Mouse (Mus musculus) limb, embryonic 11.5 days (tissue): ENCODE measurements around the gene Tmem117. TPM values are rescaled to one million over a fixed set of nuclear protein-coding genes. Genes with fewer than 3 reads are reported as not detected.

ENCODE experiments used
- ATAC-seq: fragments of 200-750 bp; cut with Nextera tagmentation; 2 replicates; pipeline ENCODE4 v1.8.0; 2017; ENCODE audit warnings: low read depth; ENCODE audit not compliant: insufficient number of reproducible peaks, low FRiP score, low TSS enrichment
- DNase-seq: peaks from one replicate; pipeline ENCODE4 v3.0.0-alpha.2; 2015; ENCODE audit warnings: low spot score
- H3K27ac ChIP-seq: fragments of 300-500 bp; sonication (generic); replicated peaks from 2 replicates; pipeline ENCODE4 v1.5.1; 2014; ENCODE audit warnings: low read depth, mild to moderate bottlenecking, low read length
- H3K27me3 ChIP-seq: fragments of 300-500 bp; sonication (generic); 2 replicates; pipeline ENCODE4 v1.6.1; 2014; ENCODE audit warnings: mild to moderate bottlenecking, low read length, mixed read lengths; ENCODE audit not compliant: control insufficient read depth, insufficient read depth
- H3K36me3 ChIP-seq: fragments of 300-500 bp; sonication (generic); 2 replicates; pipeline ENCODE4 v1.6.1; 2014; ENCODE audit warnings: mild to moderate bottlenecking, low read length, moderate library complexity, mixed read lengths; ENCODE audit not compliant: control insufficient read depth, insufficient read depth
- H3K4me1 ChIP-seq: fragments of 300-500 bp; sonication (generic); 2 replicates; pipeline ENCODE4 v1.6.1; 2014; ENCODE audit warnings: low read length, mixed read lengths; ENCODE audit not compliant: control insufficient read depth, insufficient read depth
- H3K4me2 ChIP-seq: fragments of 300-500 bp; sonication (generic); 2 replicates; pipeline ENCODE4 v1.6.1; 2014; ENCODE audit warnings: low read depth, mild to moderate bottlenecking, moderate library complexity; ENCODE audit not compliant: severe bottlenecking
- H3K4me3 ChIP-seq: fragments of 300-500 bp; sonication (generic); 2 replicates; pipeline ENCODE4 v1.5.1; 2014; ENCODE audit warnings: low read depth, low read length
- H3K9ac ChIP-seq: fragments of 300-500 bp; sonication (generic); 2 replicates; pipeline ENCODE4 v1.6.1; 2014; ENCODE audit warnings: mild to moderate bottlenecking, low read length
- H3K9me3 ChIP-seq: fragments of 300-500 bp; sonication (generic); 2 replicates; pipeline ENCODE4 v1.6.1; 2016; ENCODE audit warnings: low read length; ENCODE audit not compliant: control insufficient read depth
- WGBS: fragments of 180-500 bp; shearing (Covaris S2); extraction: QIAGEN DNeasy Blood & Tissue Kit; methylation state at CpG from one replicate; pipeline ENCODE4 v1.1.7; 2014; 5-methylcytosine and 5-hydroxymethylcytosine counted together
- polyA plus RNA-seq: library from polyadenylated mRNA; unstranded; fragments of >200 nt; fragmentation: Nextera tagmentation; extraction: Ambion mirVana; gene quantifications from 2 replicates; pipeline ENCODE4 v1.2.1, GENCODE M21; 2014

Gene Tmem117
- polyA plus RNA-seq, result 1.0 and 1.7 TPM in 2 replicates

GRCm38 (mm10) chr15:94628830-94629601 lies at the start of gene Tmem117:
TSS of gene Tmem117 (plus strand) at chr15:94629232.
- Histone ChIP-seq H3K36me3 (no peaks in the 10 kb centered on the region), H3K9me3 (no peaks in the 10 kb centered on the region), H3K27ac (no peak within 1 kb of the TSS), H3K4me3 (peak within 1 kb of the TSS; percentile 49), H3K4me2 (peak within 1 kb of the TSS; percentile 98), H3K4me1 (0 out of 2 replicates have a peak, but pooled peaks cover 2% of the 10 kb centered on the region), H3K9ac (peak within 1 kb of the TSS; percentile 77), H3K27me3 (peaks cover 14% of the 10 kb centered on the region; the same call in 1 of the 2 replicates)
- WGBS, result under 1% methylated on average over 52 of the region's 96 CpGs
- DNase-seq, result peak; percentile 58
- ATAC-seq, result peak; percentile 62

GRCm38 (mm10) chr15:94582000-94582593 lies 46.9 kb upstream of the Tmem117 start:
- Histone ChIP-seq H3K4me3 (no peak overlapping the region), H3K27ac (no peak overlapping the region), H3K27me3 (no peaks in the 10 kb centered on the region), H3K9me3 (no peaks in the 10 kb centered on the region), H3K36me3 (peaks cover 17% of the 10 kb centered on the region; the same call in 1 of the 2 replicates), H3K4me1 (no peaks in the 10 kb centered on the region), H3K9ac (no peak overlapping the region), H3K4me2 (no peak overlapping the region)
- 58% methylated on average over 7 of the region's 7 CpGs for WGBS
- ATAC-seq (no peak), DNase-seq (no peak)

GRCm38 (mm10) chr15:94583153-94583552 lies 45.9 kb upstream of the Tmem117 start:
- DNase-seq, result no peak
- Histone ChIP-seq H3K36me3 (peaks cover 17% of the 10 kb centered on the region; the same call in 1 of the 2 replicates), H3K9me3 (no peaks in the 10 kb centered on the region), H3K27ac (no peak overlapping the region), H3K27me3 (no peaks in the 10 kb centered on the region), H3K9ac (no peak overlapping the region), H3K4me1 (no peaks in the 10 kb centered on the region), H3K4me2 (no peak overlapping the region), H3K4me3 (no peak overlapping the region)
- no peak for ATAC-seq
- WGBS, result 89% methylated on average over 10 of the region's 10 CpGs

- DNase-seq (no peak), ATAC-seq (no peak)
- Histone ChIP-seq H3K4me3 (no peak overlapping the region), H3K27ac (no peak overlapping the region), H3K9me3 (no peaks in the 10 kb centered on the region), H3K4me1 (no peaks in the 10 kb centered on the region), H3K27me3 (no peaks in the 10 kb centered on the region), H3K4me2 (no peak overlapping the region), H3K9ac (no peak overlapping the region), H3K36me3 (peaks cover 17% of the 10 kb centered on the region; the same call in 1 of the 2 replicates)
- 97% methylated on average over 4 of the region's 4 CpGs for WGBS
Measured at GRCm38 (mm10) chr15:94584738-94585137, 44.3 kb upstream of the Tmem117 start.

- Histone ChIP-seq H3K4me1 (no peaks in the 10 kb centered on the region), H3K4me2 (peak overlapping the region; percentile 17; the same call in 1 of the 2 replicates), H3K9me3 (no peaks in the 10 kb centered on the region), H3K36me3 (peaks cover 8% of the 10 kb centered on the region; the same call in 1 of the 2 replicates), H3K4me3 (no peak overlapping the region), H3K27me3 (no peaks in the 10 kb centered on the region), H3K27ac (no peak overlapping the region), H3K9ac (no peak overlapping the region)
- 80% methylated on average over 9 of the region's 9 CpGs for WGBS
- DNase-seq, result no peak
- ATAC-seq, result no peak
Measured at GRCm38 (mm10) chr15:94587826-94588715, 41.0 kb upstream of the Tmem117 start.

GRCm38 (mm10) chr15:94589219-94590075 lies 39.6 kb upstream of the Tmem117 start, which contains the start of gene Twf1:
TSS of gene Twf1 (minus strand) at chr15:94589889.
- Histone ChIP-seq H3K4me3 (peak within 1 kb of the TSS; percentile 95), H3K27me3 (no peaks in the 10 kb centered on the region), H3K9me3 (no peaks in the 10 kb centered on the region), H3K9ac (peak within 1 kb of the TSS; percentile 87), H3K4me1 (no peaks in the 10 kb centered on the region), H3K4me2 (peak within 1 kb of the TSS; percentile 64), H3K27ac (no peak within 1 kb of the TSS; the same call in 1 of the 2 replicates), H3K36me3 (peaks cover 4% of the 10 kb centered on the region; the same call in 1 of the 2 replicates)
- under 1% methylated on average over 66 of the region's 70 CpGs for WGBS
- ATAC-seq (peak; percentile 99), DNase-seq (peak; percentile 98)

- Histone ChIP-seq H3K9me3 (no peaks in the 10 kb centered on the region), H3K4me1 (no peaks in the 10 kb centered on the region), H3K9ac (no peak overlapping the region), H3K27ac (no peak overlapping the region), H3K4me2 (peak overlapping the region; percentile 64; the same call in 1 of the 2 replicates), H3K4me3 (peak overlapping the region; percentile 95; the same call in 1 of the 2 replicates), H3K36me3 (peaks cover 2% of the 10 kb centered on the region; the same call in 1 of the 2 replicates), H3K27me3 (no peaks in the 10 kb centered on the region)
- ATAC-seq (peak; percentile 7; the same call in 1 of the 2 replicates), DNase-seq (no peak)
- WGBS, result 16% methylated on average over 8 of the region's 8 CpGs
Measured at GRCm38 (mm10) chr15:94590083-94590482, 38.9 kb upstream of the Tmem117 start.
